Mouse (Mus musculus) cortical plate, adult 2 months (tissue): ENCODE results near the gene Plpp4.

Experiments used
- CTCF ChIP-seq: fragments of 200-500 bp; IDR thresholded peaks from 2 replicates; pipeline ENCODE4 v1.5.1; 2011; ENCODE audit warnings: mild to moderate bottlenecking, control low read depth, low read length; ENCODE audit not compliant: insufficient read depth; ENCODE audit errors: extremely low read depth
- POLR2A ChIP-seq: fragments of 200-500 bp; IDR thresholded peaks from 2 replicates; pipeline ENCODE4 v1.6.1; 2011; ENCODE audit warnings: mild to moderate bottlenecking, low read length, control low read depth; ENCODE audit not compliant: insufficient read depth; ENCODE audit errors: extremely low read depth

DNA sequence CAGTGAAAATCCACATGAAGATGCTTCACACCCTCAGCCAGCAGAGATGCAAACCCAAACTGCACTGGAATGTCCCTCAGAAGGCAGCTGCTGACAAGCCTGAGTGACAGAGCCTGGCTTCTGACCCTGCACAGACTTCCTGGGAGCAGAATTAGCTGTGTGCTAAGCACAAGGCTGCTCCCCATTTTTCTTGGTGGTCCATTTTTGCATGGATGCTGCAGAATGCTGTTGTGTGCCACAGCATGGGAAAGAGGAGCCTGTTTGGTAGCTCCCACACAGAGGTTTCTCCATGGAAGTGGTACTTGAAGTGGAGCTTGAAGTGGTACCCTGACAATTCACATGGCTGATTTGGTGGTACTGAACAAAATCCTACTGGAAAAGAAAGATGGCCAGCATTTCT, 5.8 kb upstream of the Plpp4 start:
- no peak for TF ChIP-seq CTCF
- no peak for TF ChIP-seq POLR2A
